Mouse (Mus musculus) cerebellum, postnatal 25 days (tissue): ENCODE measurements around the gene Pak2.

ENCODE experiments used
- DNase-seq, 2 experiments: peaks; one replicate each; pipeline ENCODE4 v3.0.0; 2021; ENCODE audit warnings: mixed read lengths in 2 of 2

The Pak2 gene

DNA sequence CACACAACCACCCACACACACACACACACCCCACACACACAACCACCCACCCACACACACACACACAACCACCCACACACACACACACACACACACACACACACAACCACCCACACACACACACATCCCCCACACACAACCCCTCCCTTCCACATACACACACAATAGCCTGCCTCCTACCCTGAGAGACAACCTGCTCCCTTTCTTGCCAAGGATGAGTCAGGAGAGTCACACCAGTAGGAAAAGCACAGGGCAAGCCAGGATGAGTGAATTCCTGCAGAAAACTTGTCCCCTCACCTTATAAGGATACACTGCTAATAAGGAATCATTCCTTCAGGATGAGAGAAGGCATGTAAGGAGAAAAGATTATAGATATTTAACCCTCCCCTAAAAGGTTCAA is 85.2 kb downstream of the Pak2 start:
- no peak for DNase-seq

GRCm38 (mm10) chr16:31993195-31993594 is 85.9 kb downstream of the Pak2 start:
- no peak for DNase-seq

DNA sequence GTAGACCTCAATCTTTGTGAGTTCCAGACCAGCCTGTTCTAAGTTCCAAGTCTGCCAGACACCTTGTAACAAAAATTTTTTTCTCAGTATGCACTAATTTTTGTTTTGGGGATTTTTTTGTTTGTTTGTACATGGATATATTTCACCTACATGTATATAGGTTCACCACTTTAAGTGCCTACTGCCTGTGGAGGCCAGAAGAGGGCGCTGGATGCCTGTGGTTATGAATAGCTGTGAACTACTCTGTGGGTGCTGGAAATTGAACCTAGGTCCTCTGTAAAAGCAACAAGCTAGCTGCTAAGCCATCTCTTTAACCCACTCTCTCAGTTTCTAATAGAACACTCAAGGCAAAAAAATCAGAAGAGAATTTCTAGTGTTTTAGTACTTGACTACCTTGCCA is 87.1 kb downstream of the Pak2 start:
- DNase-seq = no peak

DNA sequence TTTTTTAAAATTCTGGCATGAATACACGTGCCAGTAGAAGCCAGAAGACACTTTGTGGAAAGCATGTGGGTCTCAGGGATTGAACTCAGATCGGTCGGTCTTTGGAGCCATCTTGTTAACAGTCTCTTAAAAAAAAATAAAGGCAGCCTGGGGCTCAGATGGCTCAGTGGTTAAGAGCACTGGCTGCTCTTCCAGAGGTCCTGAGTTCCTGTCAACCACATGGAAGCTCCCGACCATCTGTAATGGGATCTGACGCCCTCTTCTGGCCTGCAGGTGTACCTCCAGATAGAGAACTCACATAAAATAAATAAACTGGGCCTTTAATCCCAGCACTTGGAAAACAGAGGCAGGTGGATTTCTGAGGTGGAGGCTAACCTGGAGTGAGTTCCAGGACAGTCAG is 98.2 kb downstream of the Pak2 start:
- no peak for DNase-seq

GRCm38 (mm10) chr16:31979501-31979900 is 99.6 kb downstream of the Pak2 start:
- no peak for DNase-seq

DNA sequence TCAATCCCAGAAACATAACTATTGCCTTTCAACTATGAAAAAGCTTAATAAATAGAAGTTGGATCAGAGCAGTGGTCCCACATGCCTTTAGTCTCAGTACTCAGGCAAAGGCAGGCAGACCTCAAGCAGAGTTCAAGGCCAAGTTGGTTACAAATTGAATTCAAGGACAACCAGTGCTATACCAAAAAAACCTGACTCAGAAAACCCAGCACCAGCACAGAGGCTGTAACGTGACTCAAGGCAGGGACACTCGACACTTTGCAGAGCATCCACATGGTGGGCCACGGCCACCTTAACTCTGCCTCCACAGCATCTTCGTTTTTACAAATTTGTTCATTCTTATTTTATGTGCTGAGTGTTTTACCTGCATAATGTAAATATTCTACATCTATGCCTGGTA is 103.9 kb downstream of the Pak2 start:
- DNase-seq = no peak
